8 mouse cellular contexts compared by ENCODE assay signal in genomic region chr5:50034231-50034630, GRCm38 (mm10). TPM values are rescaled to one million over a fixed set of nuclear protein-coding genes. Genes with fewer than 3 reads are reported as not detected.
A peak's percentile ranks its signal among the peaks of the same experiment; 100 is the strongest.
DNase-seq lines count a peak whose midpoint lies in the region; ATAC-seq lines count a peak whose summit lies in the region.
"Had no signal": no experiment of that assay in that cellular context is flagged by ENCODE, and none has a peak within 500 bp of the region (broad histone marks: within the 10 kb centered on the region; RNA-seq: fewer than 3 reads in every experiment).

No protein-coding gene starts in this region.

- no peaks in the 10 kb centered on the region for H3K36me3 ChIP-seq in kidney, embryonic 16.5 days (ENCODE audit: insufficient read depth, low read length)

- H3K27ac ChIP-seq in kidney, embryonic 16.5 days (ENCODE audit: low read length), result peak overlapping the region; percentile 88
- H3K27ac ChIP-seq: macrophage had no signal

- H3K4me2 ChIP-seq in kidney, embryonic 16.5 days (replicated peaks; ENCODE audit: low read depth, low read length), result peak overlapping the region; percentile 22; the same call in 1 of the 2 replicates

- H3K9ac ChIP-seq in kidney, embryonic 16.5 days (replicated peaks; ENCODE audit: low read length), result no peak overlapping the region

- ATAC-seq in kidney, embryonic 16.5 days (ENCODE audit: low FRiP score, low TSS enrichment), result peak; percentile 29; the same call in 1 of the 2 replicates

- H3K9me3 ChIP-seq in kidney, embryonic 16.5 days (ENCODE audit: low read length), result no peaks in the 10 kb centered on the region

- 31% methylated on average over 6 of the region's 6 CpGs for WGBS in kidney, embryonic 16.5 days

- no peak overlapping the region for H3K4me3 ChIP-seq in kidney, embryonic 16.5 days (ENCODE audit: low read length)

- peaks cover 80% of the 10 kb centered on the region for H3K4me1 ChIP-seq in kidney, embryonic 16.5 days (ENCODE audit: insufficient read depth, low read length)

- H3K27me3 ChIP-seq in kidney, embryonic 16.5 days (ENCODE audit: insufficient read depth, low read length), result no peaks in the 10 kb centered on the region

- DNase-seq in 3134 (ENCODE audit: extremely low read depth, insufficient read length, low spot score) (peak; percentile 37), 416B (ENCODE audit: low read depth) (peak; percentile 92)
- DNase-seq in heart, adult 9 months (ENCODE audit: low spot score in 2 of 2), result peak; percentile 6 to 24
- DNase-seq in cerebellum, postnatal 14 days, result no peak
- DNase-seq in urinary bladder, postnatal 10 days (ENCODE audit: low spot score), result no peak
- DNase-seq in right cerebral cortex, postnatal 10 days (ENCODE audit: low spot score in 2 of 2), result no peak

RNA-seq across cellular contexts. Expression of gene Adgra3, which starts 24.6 kb away (rescaled TPM):
- 18.3 and 35.3 TPM in 2 replicates for polyA plus RNA-seq in kidney, embryonic 16.5 days (2015; fragmentation: Nextera tagmentation; extraction: Ambion mirVana)

Comparison
In these comparisons a context has a peak if more than half of its experiments do, and no peak if none do; other contexts are left out.
1. DNase-seq: peak in 3134 (single experiment), 416B (single experiment) and heart, adult 9 months (2 of 2); none in cerebellum, postnatal 14 days (0 of 2), urinary bladder, postnatal 10 days (single experiment) and right cerebral cortex, postnatal 10 days (0 of 2).